Mouse (Mus musculus) kidney, embryonic 14.5 days (tissue): ENCODE measurements around the gene Nfib. TPM values are rescaled to one million over a fixed set of nuclear protein-coding genes. Genes with fewer than 3 reads are reported as not detected.

ENCODE experiments used
- ATAC-seq: fragments of 200-750 bp; cut with Nextera tagmentation; 2 replicates; pipeline ENCODE4 v1.8.0; 2017; ENCODE audit warnings: moderate number of reproducible peaks, mild to moderate bottlenecking, moderate TSS enrichment, moderate library complexity; ENCODE audit not compliant: low FRiP score, low TSS enrichment
- H3K27ac ChIP-seq: fragments of 300-500 bp; sonication (generic); 2 replicates; pipeline ENCODE4 v1.5.1; 2014; ENCODE audit warnings: low read depth, mild to moderate bottlenecking, low read length, moderate library complexity, mixed read lengths
- H3K27me3 ChIP-seq: fragments of 300-500 bp; sonication (generic); 2 replicates; pipeline ENCODE4 v1.6.1; 2014; ENCODE audit warnings: mild to moderate bottlenecking, low read length; ENCODE audit not compliant: control insufficient read depth, insufficient read depth
- H3K36me3 ChIP-seq: fragments of 300-500 bp; sonication (generic); 2 replicates; pipeline ENCODE4 v1.6.1; 2014; ENCODE audit warnings: low read length, mixed read lengths; ENCODE audit not compliant: control insufficient read depth, insufficient read depth
- H3K4me1 ChIP-seq: fragments of 300-500 bp; sonication (generic); 2 replicates; pipeline ENCODE4 v1.6.1; 2014; ENCODE audit warnings: low read length, mixed read lengths; ENCODE audit not compliant: control insufficient read depth, insufficient read depth
- H3K4me2 ChIP-seq: fragments of 300-500 bp; sonication (generic); replicated peaks from 2 replicates; pipeline ENCODE4 v1.6.1; 2014; ENCODE audit warnings: low read depth, mild to moderate bottlenecking, low read length
- H3K4me3 ChIP-seq: fragments of 300-500 bp; sonication (generic); 2 replicates; pipeline ENCODE4 v1.5.1; 2014; ENCODE audit warnings: mild to moderate bottlenecking, low read length
- H3K9ac ChIP-seq: fragments of 300-500 bp; sonication (generic); 2 replicates; pipeline ENCODE4 v1.6.1; 2014; ENCODE audit warnings: low read depth, mild to moderate bottlenecking, low read length, moderate library complexity
- H3K9me3 ChIP-seq: fragments of 300-500 bp; sonication (generic); 2 replicates; pipeline ENCODE4 v1.6.1; 2016; ENCODE audit warnings: low read length; ENCODE audit not compliant: control insufficient read depth
- WGBS: fragments of 180-500 bp; shearing (Covaris S2); extraction: QIAGEN DNeasy Blood & Tissue Kit; methylation state at CpG from one replicate; pipeline ENCODE4 v1.1.7; 2014; 5-methylcytosine and 5-hydroxymethylcytosine counted together
- polyA plus RNA-seq: library from polyadenylated mRNA; unstranded; fragments of >200 nt; fragmentation: Nextera tagmentation; extraction: Ambion mirVana; gene quantifications from 2 replicates; pipeline ENCODE4 v1.2.1, GENCODE M21; 2014

Nfib gene
- polyA plus RNA-seq, 1 experiment from 2014 or later, result 36.0 TPM

DNA sequence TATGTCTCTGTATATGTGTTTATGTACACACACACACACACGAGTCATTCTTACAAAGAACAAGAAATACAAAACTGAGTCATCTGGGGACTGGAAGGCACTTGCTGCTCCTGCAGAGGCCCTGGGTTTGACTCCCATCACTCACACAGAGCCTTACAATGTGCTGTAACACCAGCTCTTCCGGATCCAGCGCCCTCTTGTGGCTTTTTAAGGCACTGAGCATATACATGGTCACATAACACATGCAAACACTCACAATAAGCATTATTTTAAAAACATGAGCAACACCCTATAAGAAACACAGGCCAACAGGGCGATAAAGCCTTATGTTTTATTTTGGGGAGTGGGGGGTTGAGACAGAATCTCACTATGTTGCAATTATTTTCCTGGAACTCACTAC is 226.2 kb downstream of the Nfib start:
- H3K27me3 ChIP-seq, result no peaks in the 10 kb centered on the region
- no peak overlapping the region for H3K9ac ChIP-seq
- H3K4me3 ChIP-seq, result no peak overlapping the region
- H3K36me3 ChIP-seq, result no peaks in the 10 kb centered on the region
- H3K9me3 ChIP-seq, result no peaks in the 10 kb centered on the region
- 0 out of 2 replicates have a peak, but pooled peaks cover 2% of the 10 kb centered on the region for H3K4me1 ChIP-seq
- H3K27ac ChIP-seq, result no peak overlapping the region
- ATAC-seq, result no peak
- 69% methylated on average over 4 of the region's 4 CpGs for WGBS
- no peak overlapping the region for H3K4me2 ChIP-seq

DNA sequence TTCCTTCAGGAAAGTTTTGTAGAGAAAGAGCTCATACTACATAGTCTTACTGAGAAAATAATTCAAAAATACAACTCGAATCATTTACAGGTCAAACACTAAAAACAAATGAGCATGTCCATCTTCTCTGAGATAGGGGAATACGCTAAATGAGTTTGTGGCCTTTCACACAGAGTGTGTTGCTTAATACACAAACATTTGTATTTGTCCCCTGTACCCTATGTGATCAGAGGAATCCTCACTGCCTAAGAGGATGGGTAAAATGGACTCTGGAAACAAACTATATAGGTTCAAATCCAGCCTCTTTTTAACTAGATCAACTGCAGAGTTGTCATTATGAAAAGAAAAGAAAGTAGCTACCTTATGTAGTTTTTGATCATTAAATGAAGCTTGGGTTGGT is 227.8 kb downstream of the Nfib start:
- Histone ChIP-seq H3K4me3 (no peak overlapping the region), H3K9ac (no peak overlapping the region), H3K4me2 (no peak overlapping the region), H3K27me3 (no peaks in the 10 kb centered on the region), H3K27ac (no peak overlapping the region), H3K9me3 (no peaks in the 10 kb centered on the region), H3K36me3 (no peaks in the 10 kb centered on the region), H3K4me1 (0 out of 2 replicates have a peak, but pooled peaks cover 3% of the 10 kb centered on the region)
- ATAC-seq, result no peak
- WGBS, result 91% methylated on average over 2 of the region's 2 CpGs

DNA sequence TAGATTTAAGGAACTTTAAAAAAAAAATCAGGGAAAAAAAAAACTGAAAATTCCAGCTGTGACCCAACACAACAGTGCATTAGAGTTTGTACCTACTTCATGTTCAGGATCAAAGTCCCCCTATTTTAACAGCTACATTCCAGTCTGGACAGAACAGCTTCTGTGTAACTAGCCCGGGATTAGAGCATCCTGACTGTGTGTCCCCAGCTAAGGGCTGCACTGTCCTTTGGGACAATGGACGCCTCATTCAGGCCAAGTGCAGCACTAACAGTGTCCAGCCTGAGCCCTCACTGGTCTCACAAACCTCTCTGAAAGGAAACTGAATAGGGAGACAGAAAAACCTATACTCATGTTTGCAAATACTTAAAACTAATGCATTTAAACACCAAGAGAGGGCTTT is 229.1 kb downstream of the Nfib start:
- no peak overlapping the region for H3K27ac ChIP-seq
- H3K27me3 ChIP-seq, result no peaks in the 10 kb centered on the region
- H3K9ac ChIP-seq, result no peak overlapping the region
- H3K4me1 ChIP-seq, result 0 out of 2 replicates have a peak, but pooled peaks cover 3% of the 10 kb centered on the region
- H3K4me3 ChIP-seq, result no peak overlapping the region
- H3K4me2 ChIP-seq, result no peak overlapping the region
- no peaks in the 10 kb centered on the region for H3K9me3 ChIP-seq
- H3K36me3 ChIP-seq, result no peaks in the 10 kb centered on the region
- no peak for ATAC-seq
- 59% methylated on average over 2 of the region's 2 CpGs for WGBS

DNA sequence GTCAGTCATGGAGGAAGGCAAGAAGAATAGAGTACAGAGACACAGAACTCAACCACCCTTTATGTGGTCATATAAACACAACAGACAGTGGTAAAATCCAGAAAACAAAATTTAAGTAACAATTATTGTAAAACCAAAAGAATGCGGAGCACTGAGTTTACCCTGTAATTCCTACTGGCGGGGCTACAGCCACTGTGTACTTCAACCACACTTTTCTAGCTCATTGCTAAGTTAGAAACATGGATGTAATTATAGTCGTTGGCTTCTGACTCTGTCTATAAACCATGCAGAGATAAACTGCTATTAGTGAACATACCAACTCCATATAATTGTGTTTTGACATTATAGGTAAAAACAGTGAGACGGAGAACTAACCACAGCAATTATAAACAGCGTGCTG is 231.2 kb downstream of the Nfib start:
- H3K27ac ChIP-seq, result no peak overlapping the region
- 77% methylated on average over 5 of the region's 5 CpGs for WGBS
- H3K4me2 ChIP-seq, result no peak overlapping the region
- no peaks in the 10 kb centered on the region for H3K27me3 ChIP-seq
- H3K36me3 ChIP-seq, result no peaks in the 10 kb centered on the region
- no peak for ATAC-seq
- H3K4me1 ChIP-seq, result 0 out of 2 replicates have a peak, but pooled peaks cover 3% of the 10 kb centered on the region
- H3K9ac ChIP-seq, result no peak overlapping the region
- no peaks in the 10 kb centered on the region for H3K9me3 ChIP-seq
- no peak overlapping the region for H3K4me3 ChIP-seq

DNA sequence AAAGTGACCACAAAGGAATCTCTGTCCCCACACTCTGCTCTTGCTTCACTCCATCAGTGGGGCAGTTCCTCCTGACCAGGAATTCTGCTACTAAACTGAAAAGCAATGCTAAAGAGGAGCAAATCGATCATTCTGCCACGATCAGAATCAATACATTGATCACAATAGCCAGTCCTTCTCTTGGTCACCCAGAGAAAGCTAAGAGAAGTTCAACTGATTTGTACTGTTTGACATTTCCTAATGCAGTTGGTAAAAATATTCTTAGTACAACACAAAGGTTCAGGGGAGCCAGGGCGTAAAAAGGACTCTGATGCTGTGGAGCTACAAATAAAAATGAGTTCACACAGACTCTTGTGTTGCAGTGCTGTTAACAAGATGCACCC is 234.6 kb downstream of the Nfib start:
- H3K4me2 ChIP-seq, result no peak overlapping the region
- WGBS, result 89% methylated on average over 3 of the region's 3 CpGs
- peaks cover 22% of the 10 kb centered on the region for H3K4me1 ChIP-seq
- no peak overlapping the region for H3K27ac ChIP-seq
- H3K4me3 ChIP-seq, result no peak overlapping the region
- no peaks in the 10 kb centered on the region for H3K27me3 ChIP-seq
- no peak overlapping the region for H3K9ac ChIP-seq
- H3K9me3 ChIP-seq, result no peaks in the 10 kb centered on the region
- no peaks in the 10 kb centered on the region for H3K36me3 ChIP-seq
- ATAC-seq, result no peak

DNA sequence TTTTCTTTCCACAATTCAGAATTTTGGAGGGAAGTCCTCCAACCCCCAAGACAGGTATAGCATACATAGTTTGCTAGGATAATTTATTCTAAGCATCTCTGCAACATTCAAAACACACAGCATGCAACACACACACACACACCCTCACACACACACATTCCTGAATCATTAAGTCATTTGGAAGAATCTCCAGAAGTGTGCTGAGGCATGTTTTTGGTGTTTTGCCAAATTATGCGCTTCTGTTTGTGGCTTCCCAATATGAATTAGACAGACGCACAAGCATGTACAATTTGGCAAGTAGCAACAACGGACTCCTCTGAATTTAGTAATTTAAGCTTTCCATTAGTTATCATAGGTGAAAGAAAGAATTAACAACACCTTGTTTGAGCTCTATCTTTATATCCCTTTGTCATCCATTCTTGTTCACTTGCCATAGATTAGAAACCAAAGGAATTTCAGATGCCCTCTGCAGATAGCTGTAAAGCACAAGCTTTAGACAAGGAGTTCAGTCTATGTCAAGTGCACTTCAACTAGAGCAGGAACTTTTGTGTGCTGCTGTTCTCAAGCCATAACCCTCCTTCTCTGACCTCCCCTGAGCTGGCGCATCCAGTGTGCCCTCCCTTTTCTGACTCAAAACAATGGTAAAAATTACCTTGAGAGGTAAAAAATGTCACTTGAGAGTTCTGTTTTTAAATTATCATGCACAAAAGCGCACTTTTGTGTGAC is 235.2 kb downstream of the Nfib start:
- Histone ChIP-seq H3K4me3 (no peak overlapping the region), H3K27me3 (no peaks in the 10 kb centered on the region), H3K4me2 (no peak overlapping the region), H3K27ac (no peak overlapping the region), H3K9ac (no peak overlapping the region), H3K36me3 (no peaks in the 10 kb centered on the region), H3K4me1 (peaks cover 22% of the 10 kb centered on the region), H3K9me3 (no peaks in the 10 kb centered on the region)
- WGBS, result 86% methylated on average over 5 of the region's 5 CpGs
- ATAC-seq, result no peak

DNA sequence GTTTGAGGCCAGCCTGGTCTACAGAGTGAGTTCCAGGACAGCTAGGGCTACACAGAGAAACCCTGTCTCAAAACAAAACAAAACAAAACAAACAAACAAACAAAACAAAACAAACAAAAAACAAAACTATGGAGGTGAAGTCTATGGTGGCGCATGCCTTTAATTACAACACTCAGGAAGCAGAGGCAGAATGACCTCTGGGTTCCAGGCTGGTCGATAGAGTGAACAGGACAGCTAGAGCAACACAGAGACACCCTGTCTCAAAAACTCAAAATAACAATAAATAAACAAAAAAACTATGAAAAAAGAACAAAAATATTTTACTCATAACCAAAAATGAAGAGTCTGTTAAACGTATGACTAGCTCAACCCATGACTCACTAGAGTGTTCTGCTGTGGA is 236.6 kb downstream of the Nfib start:
- Histone ChIP-seq H3K4me1 (peaks cover 33% of the 10 kb centered on the region), H3K4me2 (no peak overlapping the region), H3K9ac (no peak overlapping the region), H3K27me3 (no peaks in the 10 kb centered on the region), H3K9me3 (no peaks in the 10 kb centered on the region), H3K27ac (no peak overlapping the region), H3K4me3 (no peak overlapping the region), H3K36me3 (no peaks in the 10 kb centered on the region)
- ATAC-seq, result no peak
- WGBS, result 78% methylated on average over 3 of the region's 3 CpGs

DNA sequence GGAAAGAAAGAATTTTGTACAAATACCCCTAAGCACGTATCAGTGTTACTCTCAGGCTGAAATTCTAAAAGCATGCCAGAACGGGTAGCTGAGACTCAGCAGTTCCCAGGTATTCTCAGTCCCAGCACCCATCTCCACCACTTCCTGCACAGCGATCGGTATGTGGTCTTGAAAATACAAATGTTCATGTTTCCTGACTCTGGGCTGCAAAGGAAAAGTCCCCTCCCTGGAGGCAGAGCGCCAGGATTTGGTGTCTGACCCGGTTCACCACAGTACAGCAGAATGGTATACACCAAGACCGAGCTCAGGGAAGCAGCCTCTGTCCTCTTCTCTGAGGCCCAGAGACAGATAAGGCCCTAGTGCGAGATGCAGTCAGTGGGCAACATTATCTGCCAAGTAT is 238.8 kb downstream of the Nfib start:
- 69% methylated on average over 8 of the region's 8 CpGs for WGBS
- Histone ChIP-seq H3K27me3 (no peaks in the 10 kb centered on the region), H3K4me3 (no peak overlapping the region), H3K9ac (no peak overlapping the region), H3K27ac (0 out of 2 replicates have a peak overlapping the region, but pooled peaks have one; percentile 7), H3K9me3 (no peaks in the 10 kb centered on the region), H3K36me3 (no peaks in the 10 kb centered on the region), H3K4me1 (peaks cover 37% of the 10 kb centered on the region), H3K4me2 (no peak overlapping the region; the same call in 1 of the 2 replicates)
- no peak for ATAC-seq

DNA sequence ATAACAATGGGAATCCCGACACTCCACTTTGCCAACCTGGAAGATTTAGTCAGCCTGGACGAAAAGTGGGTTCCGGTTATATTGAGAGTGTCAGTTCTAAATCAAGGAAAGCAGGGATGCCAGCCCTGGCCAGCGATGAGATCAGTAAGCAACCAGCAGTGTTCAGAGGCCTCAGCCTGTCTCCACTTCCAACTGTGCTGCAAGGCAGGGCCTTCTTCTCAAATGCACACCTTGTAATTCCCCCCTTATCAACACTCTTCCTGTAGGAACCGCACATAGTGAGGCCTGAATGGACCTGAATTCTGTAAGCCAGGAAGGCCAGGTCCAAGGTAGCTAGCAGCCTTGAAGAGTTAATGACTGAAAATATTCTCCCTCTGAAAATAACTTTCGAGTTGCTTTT is 239.4 kb downstream of the Nfib start:
- H3K4me2 ChIP-seq, result no peak overlapping the region
- no peak overlapping the region; the same call in 1 of the 2 replicates for H3K27ac ChIP-seq
- no peaks in the 10 kb centered on the region for H3K9me3 ChIP-seq
- peaks cover 37% of the 10 kb centered on the region for H3K4me1 ChIP-seq
- WGBS, result 67% methylated on average over 6 of the region's 6 CpGs
- no peak overlapping the region for H3K4me3 ChIP-seq
- H3K27me3 ChIP-seq, result no peaks in the 10 kb centered on the region
- H3K36me3 ChIP-seq, result no peaks in the 10 kb centered on the region
- no peak for ATAC-seq
- H3K9ac ChIP-seq, result no peak overlapping the region
